Comparison of ENCODE assay signal across 27 mouse cellular contexts in genomic region chr3:94595871-94596287, GRCm38 (mm10). TPM values are rescaled to one million over a fixed set of nuclear protein-coding genes. Genes with fewer than 3 reads are reported as not detected.
DNase-seq lines count a peak whose midpoint lies in the region; ATAC-seq and TF ChIP-seq lines count a peak whose summit lies in the region.
"Had no signal": no experiment of that assay in that cellular context is flagged by ENCODE, and none has a peak within 500 bp of the region (broad histone marks: within the 10 kb centered on the region; RNA-seq: fewer than 3 reads in every experiment).

No protein-coding gene starts in this region.

- TF ChIP-seq CTCF in liver, adult 2 months (IDR thresholded peaks at IDR 0.05; ENCODE audit: low read depth, low read length): no peak

- H3K79me2 ChIP-seq in liver, adult 2 months (ENCODE audit: control insufficient read depth, insufficient read depth, low read length): no peaks in the 10 kb centered on the region

- no peak overlapping the region for H3K4me3 ChIP-seq in liver, adult 2 months (ENCODE audit: insufficient read depth, low read depth, low read length)
- H3K4me3 ChIP-seq in liver, embryonic 12.5 days: no peak overlapping the region
- H3K4me3 ChIP-seq: embryonic facial prominence, embryonic 13.5 days; forebrain, embryonic 12.5 days; heart, embryonic 13.5 days; hindbrain, embryonic 15.5 days had no signal

- H3K9me3 ChIP-seq in liver, embryonic 12.5 days (replicated peaks): 0 out of 2 replicates have a peak, but pooled peaks cover 3% of the 10 kb centered on the region
- H3K9me3 ChIP-seq: hindbrain, embryonic 15.5 days had no signal

- no peak overlapping the region for H3K4me2 ChIP-seq in liver, embryonic 12.5 days
- H3K4me2 ChIP-seq: embryonic facial prominence, embryonic 13.5 days; forebrain, embryonic 12.5 days; heart, embryonic 13.5 days; hindbrain, embryonic 15.5 days had no signal

- no peaks in the 10 kb centered on the region for H3K36me3 ChIP-seq in liver, adult 2 months (ENCODE audit: control insufficient read depth, insufficient read depth, low read length)
- no peaks in the 10 kb centered on the region for H3K36me3 ChIP-seq in liver, embryonic 12.5 days
- H3K36me3 ChIP-seq: embryonic facial prominence, embryonic 13.5 days; forebrain, embryonic 12.5 days; heart, embryonic 13.5 days; hindbrain, embryonic 15.5 days had no signal

- 82% methylated on average over 6 of the region's 6 CpGs for WGBS in liver, adult 2 months
- WGBS in liver, embryonic 12.5 days (ENCODE audit: insufficient replicate concordance): 69% methylated on average over 6 of the region's 6 CpGs

- peak; percentile 13 for DNase-seq in liver, adult 2 months (ENCODE audit: extremely low read depth, low read depth, low spot score)
- DNase-seq in MEL-GATA-1-ER (ENCODE audit: extremely low read depth, low read depth): peak; percentile 73
- DNase-seq in embryo, embryonic 10 days (ENCODE audit: low spot score): no peak
- no peak for DNase-seq in spleen, postnatal 10 days (ENCODE audit: low spot score in 2 of 2)
- DNase-seq in frontal cortex, postnatal 36 days (ENCODE audit: low spot score in 2 of 2): no peak
- DNase-seq: adrenal gland, adult 2 months; adrenal gland, postnatal 36 days; cerebellum, adult 11 months; cerebellum, adult 8-10 months; cerebellum, postnatal 14 days; gastrocnemius, postnatal 14 days; heart, postnatal 36 days had no signal

- H3K9ac ChIP-seq in liver, adult 2 months (ENCODE audit: low read depth, low read length): no peak overlapping the region
- no peak overlapping the region for H3K9ac ChIP-seq in liver, embryonic 12.5 days
- H3K9ac ChIP-seq: embryonic facial prominence, embryonic 13.5 days; forebrain, embryonic 12.5 days; heart, embryonic 13.5 days; hindbrain, embryonic 15.5 days had no signal

- TF ChIP-seq POLR2A in liver, adult 2 months (IDR thresholded peaks at IDR 0.05; ENCODE audit: extremely low read depth, insufficient read depth, low read length): no peak

- H3K4me1 ChIP-seq in liver, adult 2 months (ENCODE audit: control insufficient read depth, insufficient read depth, low read length): no peaks in the 10 kb centered on the region
- peaks cover 6% of the 10 kb centered on the region; the same call in 1 of the 2 replicates for H3K4me1 ChIP-seq in liver, embryonic 12.5 days
- H3K4me1 ChIP-seq: embryonic facial prominence, embryonic 13.5 days; forebrain, embryonic 12.5 days; heart, embryonic 13.5 days; hindbrain, embryonic 15.5 days had no signal

- H3K27me3 ChIP-seq in liver, adult 2 months (ENCODE audit: control insufficient read depth, insufficient read depth, low read length): no peaks in the 10 kb centered on the region
- no peaks in the 10 kb centered on the region for H3K27me3 ChIP-seq in liver, embryonic 12.5 days (replicated peaks)
- H3K27me3 ChIP-seq: embryonic facial prominence, embryonic 13.5 days; forebrain, embryonic 12.5 days; heart, embryonic 13.5 days; hindbrain, embryonic 15.5 days had no signal

- H3K27ac ChIP-seq in liver, adult 2 months (replicated peaks; ENCODE audit: insufficient read depth, low read depth, low read length): no peak overlapping the region
- H3K27ac ChIP-seq in liver, embryonic 12.5 days: no peak overlapping the region
- H3K27ac ChIP-seq: embryonic facial prominence, embryonic 13.5 days; forebrain, embryonic 12.5 days; heart, embryonic 13.5 days; hindbrain, embryonic 15.5 days had no signal

- ATAC-seq in liver, embryonic 12.5 days: no peak
- peak; percentile 61 for ATAC-seq in megakaryocyte-erythroid progenitor cell, adult 5-6 weeks (replicated peaks; ENCODE audit: low FRiP score, low TSS enrichment, poor library complexity, severe bottlenecking)
- ATAC-seq: CD4-positive, CD25-positive, alpha-beta regulatory T cell, adult 4 months; forebrain, embryonic 16.5 days had no signal

RNA-seq across cellular contexts. Expression of gene Snx27, which starts 13.4 kb away (rescaled TPM):
- 9.6 and 13.6 TPM in 2 replicates for total RNA-seq in liver, adult 2 months (2014; rRNA removed)
- polyA plus RNA-seq in liver, adult 2 months (2012; rRNA removed): 4.7 TPM in 2 replicates
- 23.9 and 25.1 TPM in 2 replicates for polyA plus RNA-seq in liver, embryonic 12.5 days (2016; fragmentation: Nextera tagmentation; extraction: Ambion mirVana)
- total RNA-seq in megakaryocyte-erythroid progenitor cell, adult 5-6 weeks (2014; fragmentation: Nextera tagmentation): 24.2 and 45.2 TPM in 2 replicates
- 30.2 and 30.5 TPM in 2 replicates for total RNA-seq in megakaryocyte-erythroid progenitor cell, adult 5-6 weeks (2017)

RNA-seq across cellular contexts. Expression of gene Gm10972, which starts 47.0 kb away (rescaled TPM):
- not detected in 2 replicates for total RNA-seq in liver, adult 2 months (2014; rRNA removed)
- polyA plus RNA-seq in liver, adult 2 months (2012; rRNA removed): not detected in 2 replicates
- not detected in 2 replicates for polyA plus RNA-seq in liver, embryonic 12.5 days (2016; fragmentation: Nextera tagmentation; extraction: Ambion mirVana)
- total RNA-seq in megakaryocyte-erythroid progenitor cell, adult 5-6 weeks (2014; fragmentation: Nextera tagmentation): not detected in 2 replicates
- total RNA-seq in megakaryocyte-erythroid progenitor cell, adult 5-6 weeks (2017): not detected in 2 replicates
- total RNA-seq: adrenal gland, adult 2 months; adrenal gland, postnatal 36 days; gastrocnemius, adult 18-20 months; gastrocnemius, postnatal 14 days; heart, postnatal 36 days had no signal
- polyA plus RNA-seq: adrenal gland, adult 2 months; brain, embryonic 14.5 days; CD4-positive, CD25-positive, alpha-beta regulatory T cell, adult 4 months; cortical plate, adult 2 months; embryonic facial prominence, embryonic 13.5 days; forebrain, embryonic 12.5 days; forebrain, embryonic 16.5 days; frontal cortex, adult 2 months; gonadal fat pad, adult 2 months; heart, embryonic 13.5 days; heart, postnatal 0 days; hindbrain, embryonic 11.5 days; hindbrain, embryonic 15.5 days had no signal

Comparison
In these comparisons a context has a peak if more than half of its experiments do, and no peak if none do; other contexts are left out.
1. DNase-seq: peak in liver, adult 2 months (single experiment) and MEL-GATA-1-ER (single experiment); none in embryo, embryonic 10 days (single experiment), spleen, postnatal 10 days (0 of 2) and frontal cortex, postnatal 36 days (0 of 2).